Mouse (Mus musculus) adipocyte (in vitro differentiated cells): ENCODE measurements around the gene Cfap300.

Source experiments
- DNase-seq: peaks from one replicate; pipeline ENCODE4 v3.0.0-alpha.2; 2016; ENCODE audit warnings: low spot score

Cfap300 gene

DNA sequence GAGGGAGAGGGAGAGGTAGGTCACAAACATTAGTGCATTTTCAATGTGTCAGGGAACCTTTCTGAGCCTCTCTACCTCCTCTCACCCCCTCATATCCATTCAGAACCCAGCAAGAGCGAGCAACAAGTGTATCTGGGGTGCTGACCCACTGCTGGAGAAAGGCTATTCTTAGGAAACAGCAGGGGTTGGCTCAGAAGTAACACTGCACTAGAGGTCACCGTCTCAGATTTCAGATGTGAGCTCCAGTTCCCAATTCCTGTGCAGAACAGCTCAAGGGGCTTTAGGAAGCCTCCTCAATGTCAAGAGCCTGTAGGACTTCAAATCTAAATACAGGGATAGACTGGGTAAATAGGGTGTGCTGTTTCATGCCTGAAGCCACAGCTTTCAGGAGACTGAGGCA lies 59.0 kb downstream of the Cfap300 start:
- DNase-seq, result no peak

DNA sequence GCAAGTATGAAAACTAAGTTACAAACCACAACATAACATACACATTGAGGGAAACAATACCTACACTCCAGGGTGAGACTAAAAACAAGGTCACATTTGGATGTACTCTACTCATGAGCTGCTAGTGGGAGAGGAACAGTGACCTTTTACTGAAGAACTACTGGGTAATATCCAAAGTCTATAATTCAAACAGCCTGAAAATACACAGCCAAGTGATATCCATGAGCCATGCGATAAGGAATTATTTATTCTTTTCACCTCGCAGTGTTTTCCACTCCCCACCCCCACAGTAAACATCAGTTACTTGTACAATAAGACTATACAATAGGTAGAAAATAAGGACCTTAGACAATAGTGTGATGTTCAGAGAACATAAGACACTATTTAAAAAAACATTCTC lies 62.5 kb downstream of the Cfap300 start:
- no peak for DNase-seq

- DNase-seq, result peak; percentile 21
Measured at GRCm38 (mm10) chr9:7979153-7979916, 63.3 kb downstream of the Cfap300 start.

- DNase-seq, result no peak
Measured at GRCm38 (mm10) chr9:7978502-7978901, 64.1 kb downstream of the Cfap300 start.

- DNase-seq, result no peak
Measured at GRCm38 (mm10) chr9:7977587-7977986, 65.0 kb downstream of the Cfap300 start.

- DNase-seq, result no peak
Measured at GRCm38 (mm10) chr9:7971993-7972392, 70.6 kb downstream of the Cfap300 start.
